Mouse (Mus musculus): Measurements from ENCODE around the gene Gm20388. TPM values are rescaled to one million over a fixed set of nuclear protein-coding genes. Genes with fewer than 3 reads are reported as not detected.

The Gm20388 gene
- total RNA-seq, 2 experiments from 2014 or later: 18.6 TPM; not detected in 1

GRCm38 (mm10) chr8:122376365-122377231, 2466.0 kb downstream of the Gm20388 start, which contains the start of gene Zc3h18:
Gene Zc3h18 (plus strand): TSS chr8:122376609.
- peak; percentile 99 to 100 for DNase-seq (ENCODE audit: low spot score in 2 of 2)
- intact Hi-C loops (cut with DNase I): loop anchor here (2.0 kb wide), 1 partner anchor 100 kb away; the partner anchor contains the start of genes Ctu2 and Rnf166

GRCm38 (mm10) chr8:122383039-122383438, 2472.4 kb downstream of the Gm20388 start:
- no peak for DNase-seq (ENCODE audit: low spot score in 2 of 2)
- intact Hi-C loops (cut with DNase I): no loop called here

DNA sequence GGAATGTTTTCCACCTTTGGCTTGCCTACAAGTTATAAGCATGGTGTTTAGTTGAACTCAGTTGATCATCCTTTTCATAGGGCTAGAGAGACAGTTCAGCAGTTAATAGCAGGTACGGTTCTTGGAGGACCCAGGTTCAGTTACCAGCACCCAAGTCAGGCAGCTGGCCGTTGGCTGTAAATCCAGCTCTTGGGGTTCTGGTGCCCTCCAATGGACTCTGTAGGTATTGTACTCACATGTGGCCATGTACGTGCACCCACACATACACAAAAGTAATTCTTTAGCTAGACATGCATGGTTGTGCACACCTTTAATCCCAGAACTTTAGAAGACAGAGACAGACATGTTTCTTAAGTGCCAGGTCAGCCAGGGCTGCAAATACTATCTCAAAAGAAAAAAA, 2478.7 kb downstream of the Gm20388 start:
- DNase-seq (ENCODE audit: low spot score in 2 of 2): no peak
- intact Hi-C loops (cut with DNase I): no loop called here

- intact Hi-C loops (cut with DNase I): no loop called here
- no peak for DNase-seq (ENCODE audit: low spot score in 2 of 2)
Observed at GRCm38 (mm10) chr8:122390758-122391157, 2480.1 kb downstream of the Gm20388 start.

DNA sequence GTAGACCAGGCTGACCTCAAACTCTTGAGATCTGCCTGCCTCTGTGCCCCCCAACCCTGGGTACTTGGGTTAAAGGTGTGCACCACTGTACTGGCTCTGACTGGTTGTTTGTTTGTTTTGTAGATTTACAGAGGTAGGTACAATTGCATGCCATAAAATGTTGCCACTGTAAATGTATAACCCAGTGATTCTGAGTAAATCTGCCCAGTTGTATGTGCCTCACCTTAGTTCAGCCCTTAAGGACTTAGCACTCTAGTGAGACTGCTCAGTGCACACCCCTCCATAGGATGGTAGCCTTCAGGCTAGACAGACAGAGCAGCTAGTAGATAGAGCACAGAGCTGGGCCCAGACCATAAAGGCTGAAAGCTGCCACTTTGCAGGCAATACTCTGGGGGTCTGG, 2483.1 kb downstream of the Gm20388 start:
- DNase-seq (ENCODE audit: low spot score in 2 of 2): no peak
- intact Hi-C loops (cut with DNase I): no loop called here

GRCm38 (mm10) chr8:122395291-122395690, 2484.7 kb downstream of the Gm20388 start:
- no peak for DNase-seq (ENCODE audit: low spot score in 2 of 2)
- intact Hi-C loops (cut with DNase I): no loop called here

DNA sequence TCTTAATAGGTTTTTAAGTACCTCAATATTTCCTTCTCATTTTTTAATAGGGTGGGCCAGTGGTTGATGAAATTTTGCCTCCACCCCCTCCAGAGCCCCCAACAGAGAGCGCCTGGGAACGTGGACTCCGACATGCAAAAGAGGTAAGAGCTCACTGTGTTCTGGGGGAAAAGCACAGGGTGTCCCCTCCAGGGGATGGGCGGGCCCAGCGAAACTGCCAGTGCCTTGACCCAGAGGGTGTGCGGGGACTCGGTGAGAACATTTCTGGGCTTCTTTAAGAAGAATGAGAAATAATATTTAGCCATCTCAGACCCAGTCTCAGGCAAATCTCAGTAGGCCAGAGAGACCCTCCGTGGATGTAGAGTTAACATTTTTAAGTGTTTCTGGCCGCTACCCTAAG, 2487.5 kb downstream of the Gm20388 start:
- no peak for DNase-seq (ENCODE audit: low spot score in 2 of 2)
- intact Hi-C loops (cut with DNase I): no loop called here

GRCm38 (mm10) chr8:122405146-122405805, 2494.6 kb downstream of the Gm20388 start:
- DNase-seq (ENCODE audit: low spot score in 2 of 2): no peak
- intact Hi-C loops (cut with DNase I): no loop called here

- intact Hi-C loops (cut with DNase I): no loop called here
- DNase-seq (ENCODE audit: low spot score in 2 of 2): no peak
Observed at GRCm38 (mm10) chr8:122407678-122408077, 2497.0 kb downstream of the Gm20388 start.

DNA sequence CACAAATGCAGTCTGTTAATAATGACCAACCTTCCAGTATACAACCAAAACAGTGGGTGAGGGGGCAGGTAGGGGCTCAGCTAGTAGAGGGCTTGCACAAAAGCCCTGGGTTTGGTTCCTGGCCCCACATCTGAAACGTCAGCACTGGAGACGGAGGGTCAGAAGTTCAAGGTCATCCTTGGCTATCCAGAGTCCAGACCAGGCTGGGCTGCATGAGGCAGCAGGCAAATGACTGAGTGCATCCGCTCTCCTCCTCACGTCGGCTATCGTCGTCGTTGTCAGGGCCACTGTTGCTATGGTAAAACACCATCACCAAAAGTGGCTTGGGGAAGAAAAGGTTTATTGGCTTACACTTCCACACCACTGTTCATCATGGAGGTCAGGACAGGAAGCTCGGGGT, 2503.7 kb downstream of the Gm20388 start:
- intact Hi-C loops (cut with DNase I): no loop called here

GRCm38 (mm10) chr8:122415554-122415953, 2504.9 kb downstream of the Gm20388 start:
- intact Hi-C loops (cut with DNase I): no loop called here
- no peak for DNase-seq (ENCODE audit: low spot score in 2 of 2)

More for the DNA sequence above, 2503.7 kb downstream of the Gm20388 start:
- DNase-seq (ENCODE audit: low spot score in 2 of 2): no peak

DNA sequence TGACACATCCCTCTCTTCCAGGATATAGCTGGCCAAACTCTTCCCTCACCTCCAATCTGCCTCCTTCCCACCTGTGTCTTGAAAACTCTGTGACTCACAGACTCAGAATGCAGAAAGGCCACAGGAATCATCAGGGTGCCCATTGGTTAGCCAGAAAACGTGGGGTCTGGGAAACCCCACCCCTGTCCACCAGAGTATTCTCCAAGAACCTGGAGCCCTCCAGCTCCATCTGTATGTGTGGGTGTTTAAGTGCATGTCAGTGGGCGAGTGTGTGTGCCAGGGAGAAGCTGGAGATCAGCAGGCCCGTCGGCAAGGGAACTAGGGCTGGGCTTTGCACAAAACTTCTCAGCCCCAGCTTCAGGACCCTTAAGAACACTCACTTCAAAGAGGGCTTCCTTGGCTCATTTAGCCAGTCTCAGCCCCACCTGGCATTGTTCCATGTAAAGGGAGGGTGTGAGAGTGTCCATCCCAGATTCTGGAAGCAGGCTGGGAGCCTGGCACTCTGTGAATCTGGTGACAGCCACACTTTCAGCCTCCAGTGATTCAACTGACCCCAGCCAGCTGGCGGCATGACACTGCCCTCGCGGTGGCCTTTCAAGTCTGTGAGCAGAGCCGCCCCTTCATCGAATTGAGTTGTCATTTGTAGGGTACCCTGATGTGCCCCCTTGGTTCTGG, 2509.4 kb downstream of the Gm20388 start:
- intact Hi-C loops (cut with DNase I): no loop called here
- DNase-seq (ENCODE audit: low spot score in 2 of 2): peak; percentile 48 to 82

DNA sequence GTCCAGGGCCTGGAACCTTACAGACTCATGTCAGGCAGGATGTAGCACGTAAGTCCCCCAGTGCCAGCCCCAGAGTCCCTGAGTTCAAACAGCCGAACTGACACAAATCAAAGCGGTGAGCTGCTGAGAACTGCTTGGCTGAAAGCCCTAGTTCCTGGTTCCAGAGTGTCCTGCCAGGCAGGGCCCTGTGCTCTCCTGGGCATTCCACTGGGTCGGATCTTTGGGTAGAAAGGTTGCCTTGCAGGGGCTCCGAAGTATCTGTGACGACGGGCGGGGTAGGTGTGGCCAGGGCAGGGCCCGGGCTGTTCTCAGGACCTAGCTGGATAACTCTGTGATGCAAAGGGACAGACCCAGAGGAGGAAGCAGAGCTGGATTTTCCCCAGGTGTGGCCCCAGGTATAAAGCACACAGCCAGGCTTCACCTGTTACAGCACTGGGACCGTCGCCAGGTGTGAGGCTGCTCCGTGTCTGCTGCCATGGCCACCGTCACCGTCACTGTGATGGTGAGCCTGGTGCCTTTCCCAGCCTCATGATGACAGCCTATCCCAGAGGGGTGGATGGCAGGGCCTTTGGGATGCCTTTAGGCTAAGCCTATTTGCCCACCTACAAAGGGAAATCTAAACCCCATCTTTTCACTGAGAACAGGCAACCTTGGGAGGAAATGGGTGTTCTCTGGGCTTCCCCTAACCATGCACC, 2510.9 kb downstream of the Gm20388 start, which contains the start of gene Il17c:
Gene Il17c (plus strand): TSS at position 645 of the 695 bp plus-strand sequence.
- intact Hi-C loops (cut with DNase I): no loop called here
- no peak for DNase-seq (ENCODE audit: low spot score in 2 of 2)

- intact Hi-C loops (cut with DNase I): no loop called here
- DNase-seq (ENCODE audit: low spot score in 2 of 2): no peak
Observed at GRCm38 (mm10) chr8:122423217-122423616, 2512.6 kb downstream of the Gm20388 start.

- intact Hi-C loops (cut with DNase I): no loop called here
- no peak for DNase-seq (ENCODE audit: low spot score in 2 of 2)
Observed at GRCm38 (mm10) chr8:122423659-122424058, 2513.0 kb downstream of the Gm20388 start.

DNA sequence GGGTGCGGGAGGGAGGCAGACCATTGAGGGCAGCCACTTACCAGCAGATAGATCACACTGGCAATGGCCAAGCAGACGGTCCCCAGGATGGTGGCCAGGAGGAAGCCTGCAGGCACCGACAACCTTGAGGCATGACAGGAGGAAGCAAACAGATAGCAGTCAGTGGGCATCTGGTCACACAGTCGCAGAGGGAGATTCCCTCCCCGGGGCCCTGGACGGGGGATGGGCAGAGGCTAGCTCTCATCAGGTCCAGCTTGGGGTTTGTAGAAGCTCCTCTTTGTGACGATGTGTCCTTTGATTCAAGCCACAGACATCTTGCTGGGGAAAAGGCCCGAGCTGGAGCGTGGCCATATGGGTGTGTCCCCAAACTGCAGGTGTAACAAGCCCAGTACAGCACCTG, 2515.5 kb downstream of the Gm20388 start:
- intact Hi-C loops (cut with DNase I): no loop called here

GRCm38 (mm10) chr8:122427607-122428006, 2517.0 kb downstream of the Gm20388 start:
- intact Hi-C loops (cut with DNase I): no loop called here
- no peak for DNase-seq (ENCODE audit: low spot score in 2 of 2)

More for the DNA sequence above, 2515.5 kb downstream of the Gm20388 start:
- DNase-seq (ENCODE audit: low spot score in 2 of 2): no peak

DNA sequence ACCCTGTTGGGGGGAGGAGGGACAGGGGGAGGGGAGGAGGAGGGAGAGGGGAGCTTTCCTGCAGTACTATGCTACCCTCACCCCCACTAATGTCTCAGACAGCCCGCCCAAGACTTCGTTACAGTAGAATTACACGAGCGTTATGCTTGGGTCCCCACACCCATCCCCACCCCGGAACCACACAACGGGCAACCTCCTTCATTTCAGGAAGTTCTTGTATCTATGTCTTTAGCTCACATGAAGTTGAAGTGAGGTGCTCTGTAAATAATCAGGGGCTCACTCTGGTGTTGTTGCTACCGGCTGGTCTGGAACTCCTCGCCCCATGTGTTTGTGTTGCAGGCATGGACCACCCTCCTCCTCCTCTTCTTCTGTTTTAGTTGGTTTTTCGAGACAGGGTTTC, 2517.5 kb downstream of the Gm20388 start:
- intact Hi-C loops (cut with DNase I): no loop called here
- no peak for DNase-seq (ENCODE audit: low spot score in 2 of 2)

DNA sequence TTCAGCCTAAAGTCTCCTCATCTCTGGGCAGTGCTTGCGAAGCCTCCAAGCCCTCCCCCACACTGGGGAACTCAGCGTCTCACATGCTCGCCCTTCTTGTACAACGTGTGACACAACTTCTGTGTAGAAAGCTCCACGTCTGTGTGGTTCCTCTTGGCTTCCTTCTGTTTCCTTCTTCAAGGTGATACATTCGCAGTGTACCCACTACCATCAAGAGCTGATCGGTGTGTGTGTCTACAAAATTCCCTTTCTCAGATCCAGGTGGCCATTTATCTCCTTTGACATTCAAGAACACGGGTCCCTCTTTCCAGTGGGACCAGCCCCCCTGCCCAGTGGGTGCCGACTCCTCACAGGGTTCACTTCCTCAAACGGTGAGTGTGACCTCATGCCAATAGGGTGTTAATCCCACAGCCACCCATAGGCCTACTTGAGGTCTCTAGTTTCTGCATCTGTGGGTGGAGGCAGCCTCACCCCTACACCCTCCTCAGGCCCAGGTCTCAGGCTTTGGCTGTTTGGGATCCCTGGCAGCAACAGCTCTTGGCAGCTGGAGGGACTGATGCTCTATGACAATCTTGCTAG, 2519.5 kb downstream of the Gm20388 start:
- no peak for DNase-seq (ENCODE audit: low spot score in 2 of 2)
- intact Hi-C loops (cut with DNase I): no loop called here
